Mouse (Mus musculus): Measurements from ENCODE around the gene Rabggtb. TPM values are rescaled to one million over a fixed set of nuclear protein-coding genes. Genes with fewer than 3 reads are reported as not detected.

Gene Rabggtb
- total RNA-seq, 1 experiment from 2014 or later: 71.0 TPM

DNA sequence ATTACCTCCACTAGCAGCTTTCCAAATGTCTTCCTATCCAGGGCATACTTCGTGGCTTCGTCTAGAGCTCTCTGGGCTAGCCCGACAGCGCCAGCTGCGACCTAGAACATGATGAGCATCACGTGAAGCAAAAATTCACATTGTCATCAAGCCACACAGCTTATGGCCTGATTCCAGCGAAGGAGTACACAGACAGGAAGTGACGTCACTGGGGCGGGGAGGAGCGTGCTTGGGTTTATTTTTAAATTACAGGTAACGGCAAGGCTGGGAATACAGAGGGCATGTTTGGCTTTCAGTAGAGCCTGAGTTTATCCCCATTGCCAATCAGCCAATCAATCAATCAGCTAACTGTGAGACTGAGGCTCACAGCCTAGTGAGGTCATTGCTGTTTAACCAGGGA is 16.7 kb upstream of the Rabggtb start:
- ATAC-seq (replicated peaks; ENCODE audit: insufficient number of reproducible peaks, low FRiP score, low TSS enrichment, poor library complexity, severe bottlenecking): no peak

DNA sequence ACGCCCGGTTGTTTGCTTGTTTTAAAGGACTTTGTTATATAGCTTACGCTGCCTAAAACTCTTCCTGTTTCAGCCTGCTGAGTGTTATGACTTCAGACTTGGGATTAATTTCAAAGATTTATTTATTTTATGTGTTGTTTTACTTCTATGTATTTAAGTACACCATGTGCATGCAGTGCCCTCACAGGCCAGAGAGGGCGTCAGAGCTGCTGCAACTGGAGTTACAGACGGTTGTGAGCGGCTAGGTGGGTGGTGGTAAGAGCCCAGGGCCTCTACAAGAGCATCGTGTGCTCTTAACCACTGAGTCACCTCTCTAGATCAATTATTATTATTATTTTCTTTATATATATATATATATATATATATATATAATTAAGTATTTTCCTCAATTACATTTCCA is 13.5 kb upstream of the Rabggtb start:
- no peak for ATAC-seq (replicated peaks; ENCODE audit: insufficient number of reproducible peaks, low FRiP score, low TSS enrichment, poor library complexity, severe bottlenecking)

DNA sequence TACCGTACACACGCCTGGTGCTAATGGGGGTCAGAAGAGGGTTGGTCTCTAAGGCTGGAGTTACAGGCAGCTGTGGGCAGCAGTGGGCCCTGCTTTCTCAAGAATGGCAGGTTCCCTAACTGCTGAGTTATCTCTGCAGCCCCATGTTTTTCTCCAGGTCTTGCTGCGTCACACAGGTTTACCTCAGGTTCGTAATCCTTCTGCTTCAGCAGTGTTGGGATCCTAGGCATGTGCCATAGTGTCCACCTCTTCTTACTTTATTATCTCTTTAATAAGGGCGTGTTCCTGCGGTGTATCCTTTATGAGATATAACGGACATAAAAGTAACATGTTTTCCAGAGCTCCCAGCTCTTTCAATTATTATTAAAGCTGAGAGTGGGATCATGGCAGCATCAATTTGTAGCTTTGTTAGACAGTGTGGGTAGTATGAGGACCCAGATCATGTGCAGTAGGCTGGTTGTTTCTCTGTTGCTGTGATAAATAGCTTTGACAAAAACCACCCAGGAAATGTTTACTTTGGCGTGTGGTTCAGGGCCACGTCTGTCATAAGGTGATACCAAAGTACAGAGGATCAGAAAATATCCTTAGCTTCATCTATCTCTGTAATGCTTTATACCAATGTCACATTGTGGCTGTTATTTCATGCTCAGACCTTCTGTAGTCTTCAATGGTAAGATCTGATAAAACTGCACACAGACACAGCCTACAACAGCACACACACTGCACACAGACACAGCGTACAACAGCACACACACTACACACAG is 8.5 kb upstream of the Rabggtb start:
- no peak for ATAC-seq (replicated peaks; ENCODE audit: insufficient number of reproducible peaks, low FRiP score, low TSS enrichment, poor library complexity, severe bottlenecking)

DNA sequence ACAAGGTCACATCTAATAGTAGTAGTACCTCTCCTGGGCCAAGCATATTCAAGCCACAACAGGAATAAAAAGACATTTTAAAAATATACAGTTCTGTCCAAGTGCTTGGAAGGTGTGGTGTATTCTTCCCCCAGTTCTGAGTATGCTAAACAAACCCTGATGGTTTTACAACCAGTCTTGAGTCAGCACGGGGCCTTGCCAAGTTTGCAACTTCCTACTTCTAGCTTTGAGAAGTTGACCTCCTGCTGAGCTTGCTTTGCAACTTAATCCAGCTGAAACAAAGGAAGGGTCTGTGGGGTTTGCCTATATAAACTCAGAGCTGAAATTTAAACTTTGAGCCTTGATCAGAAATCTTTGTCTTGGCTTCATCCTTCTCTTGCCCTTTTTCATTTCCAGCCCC is 4.4 kb upstream of the Rabggtb start:
- ATAC-seq (replicated peaks; ENCODE audit: insufficient number of reproducible peaks, low FRiP score, low TSS enrichment, poor library complexity, severe bottlenecking): no peak

DNA sequence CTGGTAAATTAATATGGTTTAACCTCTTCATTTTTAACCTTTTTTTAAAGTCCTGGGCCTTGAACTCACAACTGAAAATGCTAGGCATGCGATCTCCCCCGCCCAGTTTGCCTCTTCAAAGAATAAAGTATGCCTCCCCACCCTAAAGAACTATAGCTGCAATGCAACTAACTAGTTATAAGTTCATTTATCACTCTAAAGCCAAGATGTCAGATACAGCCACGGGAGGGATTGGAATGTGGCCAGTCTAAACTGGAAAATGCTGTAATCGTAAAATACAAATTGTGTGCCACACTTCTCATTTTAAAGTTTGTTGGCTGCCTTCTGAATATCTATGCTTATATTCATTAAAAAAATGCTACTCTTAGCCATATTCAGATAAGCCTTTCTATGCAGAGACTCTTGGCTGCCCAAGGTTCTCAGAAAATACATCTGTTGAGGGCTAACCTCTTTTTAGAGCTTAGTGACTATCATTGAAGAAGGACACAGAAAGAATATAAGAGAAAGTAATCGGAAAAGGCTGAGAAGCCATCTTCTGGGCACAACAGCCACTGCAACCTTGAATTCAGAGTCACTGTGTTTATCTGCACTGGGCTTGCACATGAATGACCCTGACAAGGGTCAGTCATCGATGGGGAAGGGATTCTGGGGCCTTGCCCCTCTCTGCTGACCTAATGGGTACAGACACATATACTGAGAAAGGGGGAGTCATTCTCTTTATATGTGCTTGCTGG is 868 bp upstream of the Rabggtb start:
- ATAC-seq (replicated peaks; ENCODE audit: insufficient number of reproducible peaks, low FRiP score, low TSS enrichment, poor library complexity, severe bottlenecking): no peak

DNA sequence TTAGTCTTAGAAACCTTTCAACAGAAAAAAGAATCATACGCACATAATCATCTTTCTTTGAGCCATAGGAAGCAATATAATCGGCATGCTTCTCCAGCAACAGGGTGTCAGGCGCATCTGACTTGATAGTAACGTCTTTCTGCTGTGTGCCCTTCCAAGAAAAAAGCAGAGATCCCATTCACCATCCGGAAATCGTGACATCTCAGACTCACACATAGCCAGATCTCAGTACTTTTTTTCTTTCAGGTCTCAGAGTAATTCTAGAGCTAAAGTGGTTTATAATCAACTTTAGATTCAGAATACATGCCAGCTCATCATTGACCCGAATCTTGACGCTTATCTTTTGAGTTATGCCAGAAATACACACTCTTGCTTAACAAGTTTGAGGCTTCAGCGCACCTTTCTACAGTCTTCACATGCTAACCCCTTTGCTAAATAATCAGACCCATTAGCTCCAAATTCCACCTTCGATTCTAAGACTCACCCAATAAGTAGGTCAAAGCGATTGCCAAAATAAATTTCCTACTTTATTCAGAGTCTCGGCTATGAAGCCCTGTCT is 848 bp downstream of the Rabggtb start:
- no peak for ATAC-seq (replicated peaks; ENCODE audit: insufficient number of reproducible peaks, low FRiP score, low TSS enrichment, poor library complexity, severe bottlenecking)

DNA sequence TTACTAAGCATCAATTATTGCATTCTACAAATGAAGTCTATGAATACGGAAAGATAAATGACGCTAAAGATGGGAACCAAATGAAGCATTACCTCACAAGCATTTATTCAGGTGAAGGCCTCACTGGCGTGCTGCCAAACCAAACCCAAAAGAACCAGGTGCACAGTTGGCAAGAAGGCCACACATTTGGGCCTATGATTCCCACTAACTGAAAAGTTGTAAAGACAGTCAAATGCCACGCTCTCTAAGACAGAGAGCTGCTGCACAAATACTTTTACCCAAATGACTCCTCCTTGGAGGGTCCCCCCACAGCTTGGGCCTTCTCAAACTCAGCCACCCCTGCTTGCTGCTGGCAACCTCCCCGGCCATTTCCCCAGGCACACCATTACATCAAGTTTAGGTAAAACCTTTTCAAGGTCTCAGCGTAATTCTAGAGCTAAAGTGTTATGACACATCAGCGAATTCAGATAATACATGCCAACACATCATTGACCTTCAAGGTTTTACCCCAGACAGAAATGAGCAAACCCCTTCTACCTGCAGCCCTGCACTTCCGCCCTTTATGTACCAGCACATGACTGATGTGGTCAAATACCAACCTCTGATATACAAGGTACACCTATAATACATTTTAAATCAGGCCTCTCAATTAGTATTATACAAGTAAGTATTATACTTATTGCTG is 1.5 kb downstream of the Rabggtb start:
- ATAC-seq (replicated peaks; ENCODE audit: insufficient number of reproducible peaks, low FRiP score, low TSS enrichment, poor library complexity, severe bottlenecking): no peak

DNA sequence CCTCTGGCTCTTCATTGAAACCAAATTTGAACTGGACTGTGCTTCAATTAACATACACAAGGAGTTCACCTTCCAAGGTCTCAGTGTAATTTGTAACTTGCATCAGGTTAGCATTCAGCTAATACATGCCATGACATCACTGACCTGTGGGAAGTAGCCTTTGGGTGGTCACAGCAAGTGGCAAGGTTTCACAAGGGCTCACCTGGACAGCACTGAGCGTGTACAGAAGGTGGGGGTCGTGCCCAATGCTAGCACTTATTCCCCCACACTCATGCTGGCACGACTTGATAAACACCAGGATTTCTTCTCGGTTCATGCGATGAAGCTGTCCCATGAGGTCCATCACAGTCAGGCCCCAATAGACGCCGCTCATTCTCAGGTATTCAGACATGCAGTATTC is 2.3 kb downstream of the Rabggtb start:
- ATAC-seq (replicated peaks; ENCODE audit: insufficient number of reproducible peaks, low FRiP score, low TSS enrichment, poor library complexity, severe bottlenecking): no peak

DNA sequence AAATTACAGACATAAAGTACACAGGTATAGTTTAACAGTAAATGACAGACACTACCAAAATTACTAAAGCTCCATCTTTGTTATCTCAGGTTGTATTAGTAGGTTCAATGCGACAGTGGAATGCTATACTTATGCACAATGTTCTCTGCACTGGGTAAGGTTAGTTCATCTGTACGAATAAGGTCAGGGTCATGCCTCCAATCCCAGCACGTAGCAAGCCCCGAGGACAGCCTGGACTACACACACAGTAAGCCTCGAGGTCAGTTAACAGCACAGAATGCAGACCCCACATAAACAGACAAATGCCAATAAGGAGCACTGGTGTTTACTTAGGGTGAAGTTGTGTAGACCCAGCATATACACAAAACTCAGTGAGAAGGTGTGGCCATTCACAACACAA is 3.9 kb downstream of the Rabggtb start:
- ATAC-seq (replicated peaks; ENCODE audit: insufficient number of reproducible peaks, low FRiP score, low TSS enrichment, poor library complexity, severe bottlenecking): no peak

DNA sequence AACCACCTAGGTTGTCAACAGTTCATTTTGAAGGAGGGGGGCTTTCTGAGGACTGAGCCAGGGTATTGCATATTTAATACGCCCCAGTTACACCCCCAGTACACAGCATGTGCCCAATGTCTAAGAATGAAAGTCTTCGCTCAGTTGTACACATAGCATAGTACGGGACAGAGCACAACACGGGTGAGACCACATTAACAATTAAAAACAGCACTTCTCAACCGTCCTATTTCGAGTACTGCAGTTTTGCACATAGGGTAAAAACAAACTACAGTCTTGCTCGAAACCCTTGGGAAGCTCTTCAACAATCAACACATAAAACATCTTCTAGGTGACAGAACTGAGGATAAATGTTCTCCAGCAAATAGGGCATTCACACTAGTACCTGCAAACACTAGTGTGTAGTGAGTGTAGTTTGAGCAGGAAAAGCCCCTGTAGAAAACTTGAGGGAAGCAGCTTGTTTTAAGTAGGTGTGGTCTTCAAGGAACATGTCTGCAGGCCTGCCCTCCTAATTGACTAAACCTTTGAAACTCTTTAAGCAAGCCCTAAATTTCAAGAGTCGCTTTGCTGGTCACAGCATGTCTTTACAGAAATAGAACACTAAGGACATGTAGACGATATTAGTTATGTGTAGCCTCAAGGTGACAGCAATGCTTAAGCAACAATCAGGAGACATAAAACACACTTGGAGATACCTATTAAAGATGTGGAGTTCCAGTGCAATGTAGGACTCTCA is 6.5 kb downstream of the Rabggtb start, which contains the start of gene Msh4:
TSS of gene Msh4 (minus strand) at position 3 of the 736 bp plus-strand sequence.
- ATAC-seq (replicated peaks; ENCODE audit: insufficient number of reproducible peaks, low FRiP score, low TSS enrichment, poor library complexity, severe bottlenecking): no peak

DNA sequence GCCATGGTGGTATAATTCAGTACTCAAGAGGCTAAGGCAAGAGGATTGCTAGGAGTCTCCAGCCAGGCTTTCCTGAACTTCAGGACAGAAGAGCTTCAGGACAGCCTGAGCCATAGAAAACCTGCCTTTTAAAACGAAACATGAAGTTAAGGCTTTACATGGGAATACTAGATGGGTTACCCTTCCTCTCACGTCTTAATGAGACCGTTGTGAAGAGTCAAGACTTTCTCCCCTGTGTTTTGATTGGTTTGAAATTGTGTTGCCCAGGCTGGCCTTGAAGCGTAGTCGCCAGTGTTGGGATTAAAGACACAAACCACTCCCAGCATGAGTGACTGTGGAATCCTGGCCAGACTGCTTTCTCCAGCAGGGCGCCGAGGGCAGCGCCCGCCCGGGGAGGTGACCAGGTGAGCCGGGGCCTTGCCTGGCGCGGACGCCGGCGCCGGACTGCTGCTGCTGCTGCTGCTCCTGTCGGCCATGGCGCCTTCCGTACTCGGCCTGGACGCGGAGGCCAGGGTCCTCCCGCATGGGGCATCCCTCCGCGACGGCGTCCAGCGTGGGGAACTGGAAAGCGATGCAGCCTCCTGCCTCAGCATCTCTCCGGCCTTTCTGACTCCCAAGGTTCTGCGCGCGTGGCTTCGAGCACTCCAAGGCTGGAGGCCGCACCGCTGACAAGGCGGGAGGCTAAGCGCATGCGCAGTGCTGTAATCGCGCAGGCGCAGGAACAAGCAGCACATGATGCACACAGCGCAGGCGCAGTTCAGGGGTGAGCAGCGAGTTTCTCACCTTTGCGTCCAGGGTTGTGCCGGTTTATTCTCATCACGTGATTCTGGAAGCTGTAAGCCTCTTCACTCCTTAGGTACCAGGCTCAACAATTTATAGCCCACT is 7.3 kb downstream of the Rabggtb start:
- ATAC-seq (replicated peaks; ENCODE audit: insufficient number of reproducible peaks, low FRiP score, low TSS enrichment, poor library complexity, severe bottlenecking): no peak; the same call in 1 of the 2 replicates

DNA sequence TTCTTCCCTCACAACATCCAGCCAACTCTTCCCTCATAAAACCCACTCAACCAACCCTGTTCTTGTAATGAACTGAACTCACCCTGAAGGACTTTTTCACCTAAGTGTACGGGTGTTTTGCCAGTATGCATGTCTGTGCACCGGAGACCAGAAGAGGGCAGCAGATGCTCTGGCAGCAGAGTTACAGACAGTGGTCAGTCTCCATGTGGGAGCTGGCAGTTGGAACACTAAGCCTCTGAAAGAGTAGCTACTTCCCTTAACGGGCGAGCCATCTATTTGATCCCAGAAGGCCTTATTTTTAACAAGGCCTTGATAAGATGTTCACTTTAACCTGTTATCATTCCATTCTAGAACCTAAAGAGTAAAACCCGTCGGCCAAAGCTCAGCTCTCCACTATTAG is 8.2 kb downstream of the Rabggtb start:
- ATAC-seq (replicated peaks; ENCODE audit: insufficient number of reproducible peaks, low FRiP score, low TSS enrichment, poor library complexity, severe bottlenecking): no peak

DNA sequence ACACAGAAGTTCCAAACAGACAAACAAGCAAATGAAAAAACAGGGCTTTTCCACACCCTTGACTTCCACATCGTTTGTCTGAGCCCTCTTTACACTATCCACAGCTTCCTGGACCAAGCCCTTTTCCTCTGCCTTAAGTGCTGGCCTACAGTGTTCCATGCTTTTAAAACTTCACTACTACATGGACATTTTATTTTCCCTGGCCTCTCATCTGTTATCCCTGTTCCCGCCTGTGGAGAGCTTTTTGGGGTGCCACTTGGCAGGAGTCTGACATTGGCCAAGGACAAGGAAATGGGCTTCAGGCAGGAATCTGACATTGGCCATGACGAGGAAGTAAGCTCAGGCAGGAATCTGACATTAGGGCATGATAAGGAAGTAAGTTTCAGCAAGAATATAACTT is 10.2 kb downstream of the Rabggtb start:
- no peak for ATAC-seq (replicated peaks; ENCODE audit: insufficient number of reproducible peaks, low FRiP score, low TSS enrichment, poor library complexity, severe bottlenecking)

DNA sequence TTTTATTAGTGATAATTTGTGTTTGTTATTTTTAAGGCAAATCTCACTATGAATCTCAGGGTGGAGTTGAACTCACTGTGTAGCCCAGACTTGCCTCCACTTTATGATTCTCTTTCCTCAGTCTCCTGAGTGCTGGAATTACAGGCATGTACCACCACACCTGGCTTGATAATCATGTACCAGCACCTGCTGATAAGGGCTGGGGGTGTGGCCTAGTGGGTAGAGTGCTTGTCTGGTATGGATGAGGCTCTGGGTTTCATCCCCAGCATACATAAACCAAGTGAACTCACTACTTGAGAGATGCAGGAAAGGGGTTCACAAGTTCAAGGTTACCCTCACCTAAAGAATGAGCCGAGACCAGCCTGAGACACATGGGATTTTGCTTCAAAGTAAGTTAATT is 10.9 kb downstream of the Rabggtb start:
- no peak for ATAC-seq (replicated peaks; ENCODE audit: insufficient number of reproducible peaks, low FRiP score, low TSS enrichment, poor library complexity, severe bottlenecking)

DNA sequence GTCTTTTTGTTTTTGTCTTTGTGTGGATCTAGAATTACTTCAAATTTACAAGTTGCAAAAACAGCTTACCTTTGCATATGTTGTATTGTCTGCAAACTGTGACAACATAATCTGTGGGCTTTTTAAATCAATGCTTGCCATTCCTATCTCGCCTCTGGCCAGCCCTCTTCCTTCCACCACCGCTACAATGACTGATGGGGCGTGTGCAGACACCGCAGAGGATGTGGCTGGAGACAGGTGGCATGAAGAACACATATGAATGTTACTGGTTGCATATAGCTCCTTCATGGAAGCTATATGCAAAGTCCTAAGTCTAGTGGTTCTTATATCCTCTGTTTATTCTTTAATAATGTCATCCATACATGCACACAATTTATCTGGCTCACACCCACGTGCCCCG is 15.6 kb downstream of the Rabggtb start:
- no peak for ATAC-seq (replicated peaks; ENCODE audit: insufficient number of reproducible peaks, low FRiP score, low TSS enrichment, poor library complexity, severe bottlenecking)

DNA sequence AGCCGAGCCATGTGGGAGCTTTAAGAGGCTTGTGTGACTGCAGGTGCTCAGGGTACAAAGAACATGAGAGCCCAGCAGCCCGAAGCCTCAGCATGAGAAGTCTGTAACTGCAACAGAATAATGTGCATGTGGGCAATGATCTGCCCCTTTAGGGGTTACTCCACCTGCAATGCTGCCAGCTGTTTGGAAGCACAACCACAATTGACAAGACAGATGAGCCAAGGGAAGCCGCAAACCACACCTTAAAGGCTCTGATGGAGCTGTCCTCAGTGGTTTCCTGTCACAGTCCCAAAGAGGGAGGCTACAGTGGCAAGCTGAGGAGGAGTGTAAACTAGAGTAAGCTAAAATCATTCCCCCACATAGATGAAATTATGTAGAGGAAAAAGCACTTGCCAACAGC is 17.4 kb downstream of the Rabggtb start:
- no peak for ATAC-seq (replicated peaks; ENCODE audit: insufficient number of reproducible peaks, low FRiP score, low TSS enrichment, poor library complexity, severe bottlenecking)

DNA sequence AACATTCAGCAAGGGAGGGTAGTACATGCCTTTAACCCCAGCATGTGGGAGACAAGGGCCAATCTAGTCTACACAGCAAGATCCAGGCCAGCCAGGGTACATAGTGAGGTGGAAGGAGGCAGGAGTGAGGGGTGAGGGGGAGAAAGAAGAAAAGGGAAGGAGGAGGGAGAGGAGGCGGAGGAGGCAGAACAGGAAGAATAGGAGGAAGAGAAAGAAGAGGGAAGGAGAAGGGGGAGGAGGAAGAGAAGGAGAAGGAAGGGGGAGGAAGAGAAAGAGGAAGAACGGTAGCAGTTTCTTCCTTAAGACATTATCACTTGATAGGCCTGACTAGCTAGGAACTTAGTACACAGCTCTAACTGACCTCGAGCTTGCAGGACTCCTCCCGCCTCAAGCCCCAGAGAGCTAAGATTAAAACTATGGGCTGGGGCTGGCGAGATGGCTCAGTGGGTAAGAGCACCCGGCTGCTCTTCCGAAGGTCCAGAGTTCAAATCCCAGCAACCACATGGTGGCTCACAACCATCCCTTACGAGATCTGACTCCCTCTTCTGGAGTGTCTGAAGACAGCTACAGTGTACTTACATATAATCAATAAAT is 23.5 kb downstream of the Rabggtb start:
- no peak for ATAC-seq (replicated peaks; ENCODE audit: insufficient number of reproducible peaks, low FRiP score, low TSS enrichment, poor library complexity, severe bottlenecking)

DNA sequence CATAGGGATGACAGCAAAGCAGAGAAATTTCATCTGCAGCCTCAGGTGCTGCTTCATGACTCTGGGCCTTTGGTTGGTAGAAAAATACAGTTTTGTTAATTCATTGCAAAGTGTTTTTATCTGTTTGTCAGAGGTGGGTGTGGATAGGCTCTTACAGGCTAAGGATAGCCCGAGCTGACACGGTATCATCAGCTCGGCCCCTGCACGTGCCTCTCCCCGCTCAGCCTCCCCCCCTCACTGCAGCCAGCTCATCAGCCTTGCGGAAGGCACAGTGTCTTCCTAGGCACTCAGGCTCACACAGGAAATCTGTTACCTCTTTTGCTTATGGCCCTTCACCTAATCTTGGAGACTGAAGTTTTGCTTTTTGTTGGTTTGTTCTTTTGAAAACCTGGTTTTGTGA is 24.7 kb downstream of the Rabggtb start:
- ATAC-seq (replicated peaks; ENCODE audit: insufficient number of reproducible peaks, low FRiP score, low TSS enrichment, poor library complexity, severe bottlenecking): no peak

All from monocyte, adult 5-6 weeks (primary cell).